Mouse (Mus musculus) urinary bladder, adult 18-20 months (tissue): Measurements from ENCODE around the gene Hnmt.
A peak's percentile ranks its signal among the peaks of the same experiment; 100 is the strongest.
"Not testable (repeated sequence)": the region's sequence is repeated elsewhere in the genome, so short reads cannot be mapped to it uniquely, and the experiment has no call there.

Source experiments
- DNase-seq, 2 experiments: peaks; one replicate each; pipeline ENCODE4 v3.0.0; 2022; ENCODE audit warnings: low spot score in 2 of 2, mixed read lengths in 2 of 2

The Hnmt gene

DNA sequence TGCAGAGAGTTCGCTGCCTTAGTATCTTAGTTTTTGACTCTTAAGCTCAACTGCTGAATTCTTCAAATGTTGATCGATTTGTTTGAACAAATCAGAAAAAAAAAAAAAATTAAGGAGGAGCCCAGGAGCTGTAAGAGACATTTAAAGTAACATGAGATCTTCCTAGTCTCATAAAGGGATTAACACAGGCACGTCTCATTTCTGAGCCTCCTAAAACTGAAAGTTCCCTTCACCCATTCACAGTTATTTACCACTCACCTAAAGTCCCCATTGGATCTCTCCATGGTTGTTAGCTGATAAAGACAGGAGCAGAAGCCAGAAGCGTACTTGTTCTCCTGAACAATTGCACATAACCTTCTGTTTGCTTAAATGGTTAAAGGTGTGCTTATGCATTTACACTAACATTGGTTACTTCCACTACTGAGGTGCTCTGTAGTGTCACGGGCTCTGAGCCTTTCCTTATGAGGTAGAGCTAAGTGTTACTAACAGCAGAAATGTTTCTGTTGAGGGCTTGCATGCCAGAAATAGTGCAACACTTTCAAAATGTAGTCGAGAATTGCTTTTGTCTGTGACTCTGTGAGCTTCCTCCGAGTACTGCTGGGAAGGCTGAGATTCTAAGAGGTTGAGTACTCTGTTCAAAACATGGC, at the start of gene Hnmt:
Hnmt (minus strand) TSS at position 51 of the 647 bp plus-strand sequence.
- no peak for DNase-seq

DNA sequence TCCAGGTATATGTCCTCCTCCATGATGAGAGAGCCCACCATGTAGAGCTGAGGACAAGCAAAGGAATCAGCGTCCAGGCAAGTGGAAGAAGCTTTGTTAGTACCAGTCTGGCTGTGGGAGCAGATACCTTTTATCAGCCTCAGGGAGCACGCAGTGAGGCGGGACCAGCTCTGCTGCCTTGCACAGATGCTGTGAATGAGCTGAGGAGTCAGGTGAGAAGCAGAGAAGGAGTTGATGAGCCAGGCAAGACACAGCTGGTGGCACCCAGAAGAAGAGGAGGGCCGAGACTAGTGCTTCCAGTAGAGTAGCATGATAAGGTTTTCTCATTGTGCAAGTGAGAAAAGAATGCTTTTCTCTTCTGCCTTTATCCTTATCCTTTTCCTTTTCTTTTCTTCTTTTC, 47.3 kb upstream of the Hnmt start, which contains the start of gene Tbpl2:
Tbpl2 (minus strand) TSS at position 101 of the 400 bp plus-strand sequence.
- no peak for DNase-seq

- no peak for DNase-seq
These were observed 41.7 kb upstream of the Hnmt start for GRCm38 (mm10) chr2:24090921-24091320.

- DNase-seq, result no peak
These were observed 1.3 kb upstream of the Hnmt start for GRCm38 (mm10) chr2:24050459-24050858.

DNA sequence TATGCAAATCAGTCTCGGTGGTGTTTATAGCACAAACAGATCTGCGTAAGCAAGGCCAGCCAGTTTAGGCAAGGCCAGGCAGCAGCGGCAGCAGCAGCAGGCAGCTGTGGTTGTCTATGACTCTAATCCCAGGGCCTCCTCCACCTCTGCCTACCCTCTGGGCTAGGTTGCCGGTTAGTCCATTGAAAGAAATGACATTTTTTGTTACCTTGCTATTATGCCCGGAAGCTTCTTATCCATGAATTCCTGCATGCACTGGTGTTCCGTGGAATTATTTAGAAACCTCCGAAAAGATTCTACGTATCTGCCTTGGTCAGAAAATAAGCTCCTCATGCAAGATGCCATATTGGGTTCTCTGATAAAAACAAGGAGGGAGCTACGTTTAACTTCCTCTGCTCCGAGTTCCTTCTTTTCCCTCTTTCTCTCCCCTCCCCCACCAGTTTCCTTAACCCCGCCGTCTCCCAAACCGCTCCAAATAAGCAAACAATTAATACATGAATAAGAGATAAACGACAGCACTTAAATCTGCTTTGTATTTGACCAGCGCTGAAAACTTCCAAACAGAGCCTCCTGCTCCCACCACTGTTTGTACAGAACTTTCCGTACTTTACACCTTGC, 605 bp downstream of the Hnmt start:
- peak; percentile 21 to 42 for DNase-seq

DNA sequence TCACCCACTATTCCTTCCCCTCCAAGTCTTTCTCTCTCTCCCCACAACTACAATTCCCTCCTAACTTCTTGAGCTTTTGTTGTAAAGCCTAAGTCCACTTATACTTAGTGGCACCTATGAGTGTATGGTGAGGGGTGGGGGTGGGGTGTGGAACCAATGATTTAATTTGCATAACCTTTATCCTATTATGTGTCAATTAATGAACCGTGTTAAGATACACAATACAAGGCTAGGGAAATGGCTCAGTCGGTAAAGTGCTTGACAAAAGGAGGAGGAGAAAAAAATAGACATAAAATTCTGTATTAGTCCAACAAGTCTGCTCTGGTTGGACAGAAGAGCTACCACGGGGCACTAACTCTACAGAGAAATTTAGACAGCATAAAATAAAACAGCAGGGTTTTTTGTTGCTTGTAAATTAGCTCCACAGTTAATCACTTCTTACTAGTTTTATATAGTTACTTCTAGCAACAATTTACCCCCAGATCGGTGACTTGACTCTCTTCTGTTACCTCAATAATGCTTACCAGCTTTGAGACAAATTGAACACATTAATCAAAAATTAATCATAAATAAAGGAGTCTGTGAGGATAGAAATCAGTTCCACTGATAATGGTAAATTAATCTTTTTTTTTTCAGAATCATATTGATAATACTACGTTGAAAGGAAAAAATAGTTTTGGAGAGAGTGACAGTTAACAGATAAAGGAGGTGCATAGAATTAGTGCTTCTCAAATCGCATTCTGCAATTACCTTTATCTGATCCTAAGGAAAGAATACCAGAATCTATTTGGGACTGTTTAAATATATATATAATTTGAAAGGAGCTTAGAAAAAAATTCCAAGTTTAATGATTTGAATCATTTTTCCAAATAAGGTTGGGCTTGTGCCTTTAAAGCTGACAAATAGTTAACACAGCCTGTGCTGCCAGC, 1.4 kb downstream of the Hnmt start:
- DNase-seq, result no peak

GRCm38 (mm10) chr2:24042901-24043300, 6.3 kb downstream of the Hnmt start:
- DNase-seq, result no peak

- no peak for DNase-seq
These were observed 8.7 kb downstream of the Hnmt start for GRCm38 (mm10) chr2:24040531-24040930.

DNA sequence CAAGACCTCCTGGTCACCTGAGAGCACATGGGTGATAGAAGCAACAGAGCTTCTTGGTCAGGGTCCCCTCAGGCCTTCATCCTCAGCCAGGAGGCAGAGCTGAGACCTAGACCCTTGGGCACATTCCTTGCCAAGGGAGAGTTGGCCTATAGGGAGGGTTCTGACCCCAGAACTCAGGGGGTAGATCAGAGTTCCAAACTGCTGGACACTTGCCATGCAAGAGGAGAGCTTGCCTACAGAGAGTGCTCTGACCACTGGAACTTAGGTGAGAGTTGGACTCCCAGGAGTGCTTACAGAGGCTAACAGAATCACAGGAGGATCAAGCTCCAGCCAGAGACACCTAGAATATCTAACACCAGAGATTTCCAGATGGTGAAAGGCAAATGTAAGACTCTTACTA, 29.8 kb downstream of the Hnmt start:
- DNase-seq, result not testable (repeated sequence)

DNA sequence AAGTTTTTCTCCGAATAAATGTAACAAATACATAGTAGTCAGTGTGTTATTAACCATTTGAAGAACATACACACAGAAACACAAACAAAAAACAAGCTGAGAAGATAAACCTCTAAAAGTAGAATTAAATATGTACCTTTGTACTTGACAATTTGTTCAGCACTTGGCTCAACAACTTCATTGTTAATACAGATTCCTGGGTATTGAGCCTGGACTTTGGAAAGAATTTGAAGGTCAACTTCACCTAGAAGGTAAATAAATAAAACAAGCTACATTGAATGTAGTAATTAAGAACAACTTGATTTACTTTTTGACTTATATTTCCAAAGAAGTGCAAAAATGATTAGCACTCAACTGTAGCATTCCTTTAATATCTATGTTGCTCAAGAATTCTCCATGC, 30.2 kb downstream of the Hnmt start:
- DNase-seq, result no peak

GRCm38 (mm10) chr2:24014957-24015356, 34.2 kb downstream of the Hnmt start:
- DNase-seq, result no peak

DNA sequence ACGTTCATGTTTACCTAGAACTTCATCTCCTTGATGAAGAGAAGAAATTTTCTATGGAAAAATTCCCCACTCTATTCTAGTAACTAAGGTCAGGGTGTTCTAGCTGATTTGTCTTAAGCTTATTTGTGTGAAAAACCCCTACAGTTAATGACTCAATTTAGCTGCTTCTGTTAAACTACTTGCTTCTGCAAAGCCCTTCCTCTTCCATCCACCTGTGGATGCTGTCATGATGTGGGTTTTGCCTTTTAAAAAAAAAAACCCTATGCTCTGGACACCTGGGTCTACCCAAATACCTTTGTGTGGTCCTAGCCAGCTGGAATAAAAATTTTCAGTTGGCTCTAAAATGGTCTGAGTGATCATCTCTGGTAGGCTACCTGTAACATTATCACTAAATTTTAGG, 49.9 kb downstream of the Hnmt start:
- DNase-seq, result no peak

- no peak for DNase-seq
These were observed 50.4 kb downstream of the Hnmt start for GRCm38 (mm10) chr2:23998836-23999235.

DNA sequence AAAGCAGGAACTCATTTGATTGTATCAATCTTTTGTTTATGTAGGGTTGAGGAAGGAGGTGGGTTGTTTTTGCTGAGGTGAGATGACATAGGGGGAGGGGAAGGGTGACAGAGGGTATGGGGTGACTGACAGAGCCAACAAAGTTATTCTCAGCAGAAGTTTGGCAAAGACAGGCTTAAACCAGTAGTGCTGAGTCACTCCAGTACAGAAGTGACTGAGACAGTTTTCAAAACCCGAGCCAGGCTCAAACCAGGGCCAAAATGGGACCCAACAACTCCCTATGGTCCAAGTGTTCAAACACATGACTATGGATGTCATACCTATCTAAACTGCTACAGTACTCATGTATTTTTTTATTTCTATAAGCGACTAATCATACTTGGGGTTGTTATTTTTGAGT, 52.4 kb downstream of the Hnmt start:
- no peak for DNase-seq

GRCm38 (mm10) chr2:23990034-23990573, 59.1 kb downstream of the Hnmt start:
- DNase-seq, result not testable (repeated sequence)

DNA sequence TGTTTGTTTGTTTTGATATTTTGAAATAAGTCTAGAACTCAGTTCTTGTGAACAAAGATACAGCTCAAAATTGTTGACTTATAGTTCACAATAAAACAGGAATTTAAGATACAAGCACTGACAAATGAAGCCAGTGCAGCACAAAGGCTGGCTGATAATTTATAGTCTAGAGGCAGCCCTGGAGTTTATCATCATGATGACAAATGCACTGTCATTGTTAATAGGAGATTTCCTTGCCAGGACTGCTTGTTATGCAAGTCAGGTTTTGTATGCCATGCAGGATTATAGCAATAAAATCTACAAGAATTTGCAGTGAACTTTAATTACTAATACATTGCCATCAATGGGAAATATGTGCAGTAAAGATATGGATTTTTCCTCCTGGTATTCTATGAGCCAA, 61.9 kb downstream of the Hnmt start:
- DNase-seq, result no peak

- DNase-seq, result no peak
These were observed 65.9 kb downstream of the Hnmt start for GRCm38 (mm10) chr2:23983343-23983742.

- DNase-seq, result no peak
These were observed 66.3 kb downstream of the Hnmt start for GRCm38 (mm10) chr2:23982860-23983259.

DNA sequence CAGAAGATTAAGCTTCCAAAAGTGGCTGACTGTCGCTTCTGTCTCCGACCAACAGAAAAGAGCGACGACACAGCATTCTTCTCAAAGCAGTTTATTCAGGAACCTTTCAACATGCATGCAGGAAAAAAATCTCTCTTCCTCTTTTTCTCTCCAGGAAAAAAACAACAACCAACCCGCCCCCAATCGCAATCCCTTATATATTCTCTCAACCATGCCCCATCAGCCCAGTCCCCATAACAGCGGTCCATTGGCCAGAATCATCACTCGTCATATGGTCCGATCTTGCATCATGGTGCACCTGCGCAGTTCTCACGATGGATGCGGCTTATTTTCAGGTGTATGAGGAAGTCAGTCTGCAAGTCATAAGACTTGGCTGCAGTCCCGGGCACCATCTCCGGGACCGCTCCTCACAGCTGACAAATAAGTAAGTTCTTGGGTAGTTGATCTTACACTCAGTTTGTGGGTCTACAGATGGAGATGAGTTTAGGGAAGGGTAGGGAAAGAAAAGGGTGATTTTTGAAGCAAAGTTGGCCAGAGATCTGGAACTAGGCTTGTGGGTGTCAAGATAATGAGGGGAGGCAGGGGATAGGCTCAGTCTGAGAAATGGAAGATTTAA, 88.4 kb downstream of the Hnmt start:
- DNase-seq, result not testable (repeated sequence)
